Mouse (Mus musculus): ENCODE measurements at regions not wholly inside any gene's neighbourhood (a gene's known extent, or its start where the extent isn't known, plus 50 kb on each side); places are given as distances from the start of the nearest gene placed in this dataset.

GRCm38 (mm10) chr17:4785281-4785839, 208.8 kb upstream of the Arid1b start:
- DNase-seq (ENCODE audit: low spot score in 2 of 2) = no peak

- DNase-seq (ENCODE audit: low spot score in 2 of 2) = no peak
These were observed 207.6 kb upstream of the Arid1b start for GRCm38 (mm10) chr17:4786524-4786923.

GRCm38 (mm10) chr17:4791873-4792272, 202.3 kb upstream of the Arid1b start:
- no peak for DNase-seq (ENCODE audit: low spot score in 2 of 2)

GRCm38 (mm10) chr17:4796241-4796640, 197.9 kb upstream of the Arid1b start:
- no peak for DNase-seq (ENCODE audit: low spot score in 2 of 2)

- DNase-seq (ENCODE audit: low spot score in 2 of 2) = no peak
These were observed 190.1 kb upstream of the Arid1b start for GRCm38 (mm10) chr17:4804013-4804412.

GRCm38 (mm10) chr17:4806051-4806450, 188.1 kb upstream of the Arid1b start:
- DNase-seq (ENCODE audit: low spot score in 2 of 2) = no peak

GRCm38 (mm10) chr17:4808926-4809325, 185.2 kb upstream of the Arid1b start:
- DNase-seq (ENCODE audit: low spot score in 2 of 2) = no peak

- DNase-seq (ENCODE audit: low spot score in 2 of 2) = no peak
These were observed 180.9 kb upstream of the Arid1b start for GRCm38 (mm10) chr17:4813232-4813631.

- no peak for DNase-seq (ENCODE audit: low spot score in 2 of 2)
These were observed 180.5 kb upstream of the Arid1b start for GRCm38 (mm10) chr17:4813666-4814065.

- DNase-seq (ENCODE audit: low spot score in 2 of 2) = no peak
These were observed 168.8 kb upstream of the Arid1b start for GRCm38 (mm10) chr17:4825221-4825895.

- DNase-seq (ENCODE audit: low spot score in 2 of 2) = no peak
These were observed 160.1 kb upstream of the Arid1b start for GRCm38 (mm10) chr17:4834065-4834464.

- no peak for DNase-seq (ENCODE audit: low spot score in 2 of 2)
These were observed 159.6 kb upstream of the Arid1b start for GRCm38 (mm10) chr17:4834571-4834970.

- no peak for DNase-seq (ENCODE audit: low spot score in 2 of 2)
These were observed 158.9 kb upstream of the Arid1b start for GRCm38 (mm10) chr17:4835065-4835705.

- DNase-seq (ENCODE audit: low spot score in 2 of 2) = no peak
These were observed 154.0 kb upstream of the Arid1b start for GRCm38 (mm10) chr17:4840123-4840522.

GRCm38 (mm10) chr17:4858304-4858703, 135.8 kb upstream of the Arid1b start:
- no peak for DNase-seq (ENCODE audit: low spot score in 2 of 2)

- no peak for DNase-seq (ENCODE audit: low spot score in 2 of 2)
These were observed 129.2 kb upstream of the Arid1b start for GRCm38 (mm10) chr17:4864901-4865300.

GRCm38 (mm10) chr17:4865621-4866020, 128.5 kb upstream of the Arid1b start:
- no peak for DNase-seq (ENCODE audit: low spot score in 2 of 2)

GRCm38 (mm10) chr17:4866026-4866896, 127.9 kb upstream of the Arid1b start:
- no peak for DNase-seq (ENCODE audit: low spot score in 2 of 2)

GRCm38 (mm10) chr17:4867083-4867482, 127.0 kb upstream of the Arid1b start:
- no peak for DNase-seq (ENCODE audit: low spot score in 2 of 2)

- DNase-seq (ENCODE audit: low spot score in 2 of 2) = no peak
These were observed 126.2 kb upstream of the Arid1b start for GRCm38 (mm10) chr17:4867754-4868445.

GRCm38 (mm10) chr17:4868446-4868825, 125.7 kb upstream of the Arid1b start:
- no peak for DNase-seq (ENCODE audit: low spot score in 2 of 2)

GRCm38 (mm10) chr17:4868861-4869260, 125.3 kb upstream of the Arid1b start:
- no peak for DNase-seq (ENCODE audit: low spot score in 2 of 2)

All from thymus, postnatal 10 days (tissue).